Mouse (Mus musculus) adrenal gland, adult 8-10 months (tissue): ENCODE results near the gene Gm20890. TPM values are rescaled to one million over a fixed set of nuclear protein-coding genes. Genes with fewer than 3 reads are reported as not detected.
"Not testable (repeated sequence)": the region's sequence is repeated elsewhere in the genome, so short reads cannot be mapped to it uniquely, and the experiment has no call there.

Experiments
- DNase-seq: peaks from one replicate; pipeline ENCODE4 v3.0.0; 2022
- total RNA-seq, 4 experiments: library from RNA; stranded (reverse); gene quantifications; 2 replicates each; pipeline ENCODE4 v1.2.4; 2022

The Gm20890 gene
- not detected for total RNA-seq

DNA sequence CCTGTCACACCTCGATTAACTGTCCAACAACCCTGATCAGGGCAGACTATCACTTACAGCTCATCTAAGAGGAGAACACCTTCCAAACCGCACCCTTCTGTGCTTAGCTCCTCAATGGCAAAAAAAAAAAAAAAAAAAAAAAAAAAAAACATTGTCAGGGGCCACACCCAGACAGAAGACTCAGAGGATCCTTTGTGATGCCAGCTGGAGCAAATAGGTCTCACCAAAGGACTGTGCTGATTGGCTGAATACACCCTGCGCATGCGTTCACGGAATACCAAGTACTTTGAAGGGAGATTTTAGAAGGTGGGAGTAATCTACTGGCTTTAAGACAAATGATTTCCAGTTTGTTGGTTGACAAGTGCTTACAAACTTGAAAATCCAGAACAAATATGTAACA is at the start of gene Gm20890:
Gene Gm20890, minus strand, starts transcription at position 101 of the 400 bp plus-strand sequence.
- not testable (repeated sequence) for DNase-seq
